Mouse (Mus musculus) ES-Bruce4 (cell line): ENCODE measurements around the gene Zfp467.

Experiments
- CTCF ChIP-seq: IDR thresholded peaks from one replicate; pipeline ENCODE4 v1.8.1; 2011; ENCODE audit warnings: low read depth, low read length
- EP300 ChIP-seq: IDR thresholded peaks from 2 replicates; pipeline ENCODE4 v1.6.1; 2011; ENCODE audit warnings: low read depth, low read length; ENCODE audit not compliant: insufficient read depth

GRCm38 (mm10) chr6:48424074-48424473 lies 21.6 kb downstream of the Zfp467 start:
- TF ChIP-seq CTCF (no peak), EP300 (no peak)
